Mouse (Mus musculus): ENCODE results near the gene Ppp2r5a.

DNA sequence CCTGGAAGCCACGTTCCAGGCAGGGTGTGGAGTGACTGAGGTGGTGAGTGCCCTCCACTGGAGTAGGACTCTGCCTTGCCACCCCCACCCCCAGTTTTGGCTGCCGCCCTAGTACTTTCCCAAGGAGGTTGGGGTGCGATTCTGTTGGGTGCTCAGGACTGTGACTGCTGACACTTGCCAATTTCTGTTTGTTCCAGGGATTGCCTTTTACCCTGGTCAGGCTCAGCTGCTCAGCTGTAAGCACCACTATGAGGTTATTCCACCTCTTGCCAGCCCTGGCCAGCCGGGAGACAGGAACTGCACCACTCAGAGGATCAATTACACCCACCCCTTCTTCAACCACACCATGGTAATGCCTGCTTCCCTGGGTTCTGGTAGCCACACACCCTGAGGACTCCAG, 62.5 kb downstream of the Ppp2r5a start:
- TF ChIP-seq CTCF (IDR thresholded peaks at IDR 0.05; ENCODE audit: control insufficient read depth, insufficient read depth, low read length) (no peak), POLR2A (IDR thresholded peaks at IDR 0.05; ENCODE audit: borderline replicate concordance, control insufficient read depth, low read depth, low read length) (no peak)

Data from bone marrow, adult 2 months (tissue).